Mouse (Mus musculus) liver, adult 2 months (tissue): Measurements from ENCODE around the gene Pelo.

Experiments
- CTCF ChIP-seq: fragments of 200-500 bp; IDR thresholded peaks from 2 replicates; pipeline ENCODE4 v1.5.1; 2011; ENCODE audit warnings: low read depth, low read length, control low read depth
- POLR2A ChIP-seq: fragments of 200-500 bp; IDR thresholded peaks from 2 replicates; pipeline ENCODE4 v1.6.1; 2011; ENCODE audit warnings: low read length, control low read depth; ENCODE audit not compliant: insufficient read depth; ENCODE audit errors: extremely low read depth

DNA sequence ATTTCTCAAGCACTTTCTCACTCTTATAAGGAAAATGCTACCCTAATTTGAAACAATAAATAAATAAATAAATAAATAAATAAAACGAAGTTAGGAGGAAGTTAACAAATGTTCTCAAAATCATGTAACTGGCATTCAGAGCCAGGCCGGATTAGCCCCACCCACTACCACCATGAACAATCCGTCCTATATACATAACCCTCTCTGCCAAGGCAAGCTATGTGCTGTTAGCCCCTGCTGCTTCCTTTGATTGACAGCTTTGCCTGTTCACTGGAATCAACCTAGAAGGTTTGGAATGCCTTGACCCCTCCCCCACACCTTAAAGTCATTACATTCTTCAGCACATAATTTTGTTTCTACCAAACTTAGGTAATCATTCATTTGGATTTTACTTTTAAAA, 1.5 kb upstream of the Pelo start:
- no peak for TF ChIP-seq CTCF
- no peak for TF ChIP-seq POLR2A
